Mouse (Mus musculus): ENCODE measurements at regions not wholly inside any gene's neighbourhood (a gene's known extent, or its start where the extent isn't known, plus 50 kb on each side); places are given as distances from the start of the nearest gene placed in this dataset.

GRCm38 (mm10) chr8:96238406-96238805 lies 350.1 kb upstream of the Got2 start:
- TF ChIP-seq CTCF (IDR thresholded peaks at IDR 0.05; ENCODE audit: control insufficient read depth, insufficient read depth, insufficient replicate concordance, low read depth, low read length), result no peak
- TF ChIP-seq POLR2A (IDR thresholded peaks at IDR 0.05; ENCODE audit: control insufficient read depth, low read depth, low read length), result no peak
- no peaks in the 10 kb centered on the region for H3K27me3 ChIP-seq (ENCODE audit: control insufficient read depth, insufficient read depth, low read length)
- H3K36me3 ChIP-seq (ENCODE audit: control insufficient read depth, insufficient read depth, low read length), result no peaks in the 10 kb centered on the region
- H3K27ac ChIP-seq (ENCODE audit: control insufficient read depth, insufficient read depth, low read depth, low read length), result no peak overlapping the region
- H3K4me3 ChIP-seq (ENCODE audit: control insufficient read depth, low read depth, low read length), result no peak overlapping the region
- H3K4me1 ChIP-seq (ENCODE audit: control insufficient read depth, insufficient read depth, low read length), result no peaks in the 10 kb centered on the region

GRCm38 (mm10) chr8:96237940-96238339 lies 349.6 kb upstream of the Got2 start:
- Histone ChIP-seq H3K36me3 (ENCODE audit: control insufficient read depth, insufficient read depth, low read length) (no peaks in the 10 kb centered on the region), H3K4me1 (ENCODE audit: control insufficient read depth, insufficient read depth, low read length) (no peaks in the 10 kb centered on the region), H3K4me3 (ENCODE audit: control insufficient read depth, low read depth, low read length) (no peak overlapping the region), H3K27me3 (ENCODE audit: control insufficient read depth, insufficient read depth, low read length) (no peaks in the 10 kb centered on the region), H3K27ac (ENCODE audit: control insufficient read depth, insufficient read depth, low read depth, low read length) (no peak overlapping the region)
- TF ChIP-seq CTCF (IDR thresholded peaks at IDR 0.05; ENCODE audit: control insufficient read depth, insufficient read depth, insufficient replicate concordance, low read depth, low read length), result no peak
- no peak for TF ChIP-seq POLR2A (IDR thresholded peaks at IDR 0.05; ENCODE audit: control insufficient read depth, low read depth, low read length)

- Histone ChIP-seq H3K27me3 (ENCODE audit: control insufficient read depth, insufficient read depth, low read length) (no peaks in the 10 kb centered on the region), H3K27ac (ENCODE audit: control insufficient read depth, insufficient read depth, low read depth, low read length) (no peak overlapping the region), H3K4me3 (ENCODE audit: control insufficient read depth, low read depth, low read length) (no peak overlapping the region), H3K36me3 (ENCODE audit: control insufficient read depth, insufficient read depth, low read length) (no peaks in the 10 kb centered on the region), H3K4me1 (ENCODE audit: control insufficient read depth, insufficient read depth, low read length) (no peaks in the 10 kb centered on the region)
- TF ChIP-seq POLR2A (IDR thresholded peaks at IDR 0.05; ENCODE audit: control insufficient read depth, low read depth, low read length) (no peak), CTCF (IDR thresholded peaks at IDR 0.05; ENCODE audit: control insufficient read depth, insufficient read depth, insufficient replicate concordance, low read depth, low read length) (no peak; the same call in 1 of the 2 replicates)
Observed at GRCm38 (mm10) chr8:96230412-96230811, 342.1 kb upstream of the Got2 start.

Measured in testis, adult 2 months (tissue).